Mouse (Mus musculus) kidney, postnatal 10 days (tissue): ENCODE results near the gene Olfr1413.
A peak's percentile ranks its signal among the peaks of the same experiment; 100 is the strongest.

Source experiments
- DNase-seq: peaks from one replicate; pipeline ENCODE4 v3.0.0; 2021; ENCODE audit warnings: mixed read lengths

Gene Olfr1413

DNA sequence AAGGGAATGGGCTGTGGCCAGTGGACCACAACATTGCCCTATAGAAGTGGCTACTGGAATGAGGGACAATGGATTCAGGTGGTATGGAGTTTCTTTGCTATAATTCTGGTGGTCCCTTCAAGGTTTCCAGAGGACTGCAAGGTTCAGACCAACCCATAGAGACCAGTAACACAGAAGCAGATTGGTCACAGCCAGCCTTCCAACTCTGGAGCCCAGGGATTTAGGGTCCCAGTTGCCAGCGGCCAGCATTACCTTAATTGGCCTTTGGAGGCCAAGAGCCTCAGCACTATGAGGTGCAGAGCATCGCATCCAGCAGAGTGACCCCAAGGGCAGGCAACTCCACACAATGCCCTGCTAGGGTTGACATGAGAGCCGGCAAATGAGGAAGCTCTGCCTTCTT lies at the start of gene Olfr1413:
TSS of gene Olfr1413 (plus strand) at position 301 of the 400 bp plus-strand sequence.
- no peak for DNase-seq

DNA sequence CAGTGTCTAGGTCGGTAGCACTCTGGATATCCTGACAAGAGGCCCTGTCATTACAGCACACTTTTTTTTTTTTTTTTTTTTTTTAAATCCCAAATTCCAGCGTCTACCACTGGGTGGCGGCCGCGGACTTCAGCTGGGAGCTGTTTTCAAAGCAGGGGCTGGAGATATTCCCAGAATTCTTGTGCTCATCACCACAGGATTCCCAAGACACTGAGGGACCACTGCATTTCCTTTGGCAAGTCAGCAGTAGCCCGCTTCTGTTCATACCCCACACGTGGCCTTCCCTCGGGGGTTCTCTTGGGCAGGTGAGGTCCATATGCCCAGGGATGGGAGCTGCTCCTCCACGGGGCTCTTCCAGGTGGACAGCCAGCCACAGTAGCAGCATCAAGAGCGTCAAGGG lies 49.7 kb upstream of the Olfr1413 start:
- DNase-seq = peak; percentile 62

DNA sequence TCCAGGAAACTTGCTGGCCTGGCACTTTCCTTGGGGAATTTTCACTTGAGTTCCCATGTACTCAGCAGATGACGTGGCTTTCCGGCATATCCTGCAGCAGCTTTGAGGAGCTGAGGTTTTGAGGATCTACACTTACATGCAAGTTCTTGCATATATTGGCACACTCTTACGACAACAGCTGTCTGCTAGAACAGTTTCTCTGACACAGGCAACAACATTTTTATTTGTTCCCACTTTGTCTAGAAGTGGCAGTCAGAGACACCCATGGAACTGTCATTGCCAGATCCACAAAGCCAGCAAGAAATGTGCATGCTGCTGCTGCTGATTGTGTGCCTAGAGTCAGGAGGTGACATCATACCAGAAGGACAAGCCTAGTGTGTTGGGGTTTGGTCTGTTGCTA lies 47.4 kb upstream of the Olfr1413 start:
- no peak for DNase-seq

DNA sequence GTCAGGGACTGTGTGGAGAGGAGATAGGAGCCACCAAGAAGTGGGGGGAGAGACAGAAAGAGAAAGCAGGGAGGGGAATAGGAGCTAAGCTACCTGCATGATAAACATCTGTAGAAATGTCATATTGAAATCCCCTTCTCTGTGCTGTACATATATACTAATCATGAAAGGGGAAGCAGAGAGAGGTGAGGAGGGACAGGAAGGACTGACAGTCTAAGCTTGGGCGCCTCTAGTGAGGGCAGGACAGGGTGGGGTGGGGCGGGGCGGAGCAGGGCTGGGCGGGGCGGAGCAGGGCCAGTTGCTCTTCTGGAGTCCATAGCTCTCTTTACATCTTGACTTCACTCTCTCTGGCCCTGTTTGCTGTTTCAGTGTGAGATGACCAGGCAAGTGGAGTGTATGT lies 34.1 kb upstream of the Olfr1413 start:
- DNase-seq = no peak

DNA sequence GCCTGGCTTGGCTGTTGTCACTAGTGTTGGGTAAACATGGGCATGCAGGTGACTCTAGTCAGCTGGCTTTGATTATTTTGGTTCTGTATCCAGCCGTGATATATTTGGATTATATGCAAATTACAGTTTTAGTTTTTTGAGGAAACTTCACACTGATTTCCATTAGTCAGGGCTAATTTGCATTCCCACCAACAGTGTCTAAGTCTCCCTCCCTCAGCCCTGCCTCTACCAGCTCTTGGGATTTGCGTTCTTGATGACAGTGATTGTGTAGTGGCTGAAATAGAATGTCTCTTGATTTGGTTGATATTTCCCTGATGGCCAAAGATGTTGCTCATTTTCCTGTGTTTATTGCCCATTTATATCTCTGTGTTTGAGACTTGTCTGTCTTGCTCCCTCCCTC lies 32.1 kb upstream of the Olfr1413 start:
- DNase-seq = no peak

DNA sequence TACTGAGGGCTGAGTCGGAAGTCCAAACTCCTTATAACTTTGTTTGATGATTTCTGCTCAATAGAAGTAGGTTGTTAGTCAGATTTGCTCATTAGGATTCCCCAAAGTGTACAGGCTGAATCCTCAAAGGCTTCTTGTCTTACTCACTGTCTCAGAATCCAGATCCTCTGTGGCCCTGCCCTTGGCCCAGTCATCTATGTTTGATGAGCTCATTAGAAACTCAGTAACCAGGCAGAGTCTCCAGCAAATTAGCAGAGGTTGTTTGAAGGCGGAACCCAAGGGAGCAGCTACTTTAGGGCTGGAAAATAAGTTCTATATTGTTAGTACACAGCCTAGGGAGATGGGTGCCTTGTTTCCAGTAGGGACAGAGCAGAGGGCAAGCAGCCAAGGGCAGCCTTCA lies 25.2 kb upstream of the Olfr1413 start:
- DNase-seq = no peak

DNA sequence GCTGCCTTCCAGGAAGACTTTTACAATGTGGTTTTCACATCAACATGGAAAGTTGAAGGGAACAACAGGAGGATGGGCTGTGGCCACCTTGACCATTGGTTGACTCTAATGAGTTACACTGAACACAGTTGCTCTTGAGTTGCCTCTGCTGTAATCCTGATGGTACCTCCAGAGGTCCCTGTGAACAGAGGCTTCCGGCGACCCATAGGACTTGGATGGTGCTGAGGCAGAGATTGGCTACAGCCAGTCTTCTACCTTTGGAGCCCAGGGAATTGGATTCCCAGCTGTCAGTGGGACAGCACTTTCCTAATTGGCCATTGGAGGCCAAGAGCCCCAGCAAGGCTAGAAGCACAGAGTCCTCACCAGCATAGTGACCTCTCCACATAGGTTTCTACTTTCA lies 14.4 kb downstream of the Olfr1413 start, which contains the start of gene Olfr1412:
TSS of gene Olfr1412 (plus strand) at position 301 of the 400 bp plus-strand sequence.
- DNase-seq = no peak

DNA sequence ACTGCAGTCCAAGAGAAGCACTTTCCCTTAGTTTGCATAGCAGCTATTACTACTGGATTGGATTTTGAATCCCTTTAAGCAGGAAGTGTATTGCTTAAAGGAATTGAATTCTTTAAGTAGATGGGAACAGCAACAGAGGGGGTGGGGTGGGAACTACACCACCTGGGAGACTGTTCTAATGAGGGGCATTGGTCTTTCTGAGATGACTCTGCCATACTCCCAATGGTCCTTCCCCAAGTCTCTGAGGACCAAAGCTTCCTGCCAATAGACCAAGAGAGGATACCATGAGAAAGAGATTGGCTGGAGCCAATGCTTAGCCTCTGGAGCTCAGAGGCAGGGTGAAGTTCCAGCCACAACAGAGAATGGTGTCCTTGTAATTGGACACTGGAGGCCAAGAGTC lies 23.0 kb downstream of the Olfr1413 start, which contains the start of gene Olfr1411:
TSS of gene Olfr1411 (plus strand) at position 301 of the 400 bp plus-strand sequence.
- DNase-seq = no peak

DNA sequence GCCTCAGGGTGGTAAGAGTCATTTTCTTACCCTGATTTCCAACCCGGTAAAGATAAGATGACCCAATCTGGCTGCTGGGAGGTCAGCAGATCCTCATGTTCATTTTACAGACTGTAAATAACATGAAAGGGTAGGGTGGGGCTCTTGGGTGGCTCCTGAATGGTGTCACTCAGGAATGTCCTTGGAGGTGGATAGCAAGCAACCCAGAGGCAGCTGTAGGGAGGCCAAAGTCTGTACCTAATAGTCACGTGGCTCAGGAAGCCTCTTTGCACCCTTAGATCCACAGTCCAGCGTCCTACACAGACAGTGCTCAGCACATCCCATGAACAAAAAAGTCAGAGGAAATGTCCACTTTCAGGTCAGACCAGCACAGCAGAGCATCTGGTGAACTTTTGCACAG lies 24.9 kb downstream of the Olfr1413 start:
- DNase-seq = no peak

DNA sequence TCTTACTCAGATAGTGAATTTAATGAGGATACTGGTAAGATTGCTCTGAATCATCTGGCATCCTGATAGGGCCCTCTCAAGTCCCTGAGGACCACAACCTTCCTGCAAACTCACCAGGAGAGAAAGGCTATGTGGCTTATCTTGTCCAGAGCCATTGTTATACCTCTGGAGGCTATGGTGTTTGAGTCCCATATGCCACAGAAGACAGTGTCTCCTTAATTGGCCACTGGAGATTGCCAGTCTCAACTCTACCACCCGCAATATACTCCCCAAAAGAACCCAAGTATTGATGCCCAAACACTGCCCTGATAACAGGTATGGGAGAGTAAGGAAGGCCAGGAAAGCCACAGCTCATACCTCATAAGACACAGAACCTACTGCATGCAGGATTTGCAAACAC lies 34.4 kb downstream of the Olfr1413 start, which contains the start of gene Olfr1410:
TSS of gene Olfr1410 (plus strand) at position 301 of the 400 bp plus-strand sequence.
- no peak for DNase-seq

DNA sequence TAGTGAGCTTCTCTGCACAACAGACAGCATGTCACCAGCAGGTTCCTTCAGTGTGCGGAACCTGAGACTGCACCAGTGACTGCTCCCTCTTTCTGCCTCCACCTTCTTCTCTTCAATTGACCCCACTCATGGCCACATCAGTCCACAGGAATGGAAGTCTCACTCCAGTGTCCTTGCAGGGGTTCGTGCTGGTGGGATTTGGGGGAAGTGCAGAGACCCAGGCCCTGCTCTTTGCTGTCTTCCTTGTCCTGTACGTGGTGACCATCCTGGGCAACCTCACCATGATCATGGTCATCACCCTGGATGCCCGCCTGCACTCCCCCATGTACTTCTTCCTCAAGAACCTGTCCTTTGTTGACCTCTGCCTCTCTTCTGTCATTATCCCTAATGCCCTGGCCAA lies 36.6 kb downstream of the Olfr1413 start:
- DNase-seq = no peak

DNA sequence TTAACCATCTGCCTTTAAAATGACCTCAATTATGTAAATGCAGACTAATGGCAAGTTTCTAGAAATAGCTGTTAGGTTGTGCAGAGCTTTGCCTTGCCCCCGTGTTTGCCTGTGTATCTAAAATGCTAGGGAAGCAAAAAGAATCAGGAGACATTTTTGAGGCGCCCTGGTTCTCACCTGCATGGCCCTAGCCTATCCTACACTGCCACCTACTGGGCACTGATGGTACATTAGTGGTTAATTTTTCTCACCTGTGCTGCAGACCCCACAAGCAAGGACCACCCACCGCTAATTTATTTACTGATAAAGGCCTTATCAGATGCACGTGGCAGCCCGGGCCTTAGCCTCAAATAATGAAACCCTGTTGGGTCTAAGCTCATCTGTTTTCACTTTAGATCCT lies 39.9 kb downstream of the Olfr1413 start:
- peak; percentile 67 for DNase-seq

DNA sequence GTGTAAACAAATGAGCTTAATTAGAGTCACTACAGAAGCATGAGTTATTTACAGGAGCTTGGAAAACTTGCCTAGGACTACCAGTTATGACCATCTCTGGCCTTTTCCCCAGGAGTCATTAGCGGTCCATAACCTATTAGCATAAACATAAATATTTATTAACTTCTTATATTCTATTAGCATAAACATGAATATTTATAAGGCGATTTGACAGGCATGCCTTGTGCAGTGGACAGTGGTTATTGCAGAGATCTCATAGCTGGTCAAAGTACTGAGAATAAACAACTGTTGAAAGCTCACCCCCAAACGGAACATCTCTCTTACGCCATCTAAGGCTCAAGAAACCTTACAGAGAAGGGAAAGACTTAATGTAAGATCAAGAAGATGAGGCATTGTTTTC lies 42.1 kb downstream of the Olfr1413 start:
- no peak for DNase-seq

DNA sequence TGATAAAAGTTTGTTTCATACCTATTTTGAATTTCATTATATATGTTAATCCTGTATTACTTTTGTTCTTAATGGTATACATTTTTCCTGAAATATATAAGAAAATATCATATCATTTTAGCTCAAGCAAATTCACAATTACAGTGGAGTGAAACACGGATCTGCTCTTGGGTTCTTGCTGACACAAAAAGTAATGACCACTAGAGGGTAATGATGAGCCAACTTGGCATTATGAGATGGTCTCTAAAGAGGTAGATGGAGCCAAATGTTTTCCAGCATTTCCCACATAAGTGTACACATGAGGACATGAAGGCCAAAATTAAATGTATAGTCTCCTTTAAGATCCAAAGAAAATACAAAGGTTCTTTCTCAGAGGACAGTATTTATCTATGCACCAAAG lies 43.4 kb downstream of the Olfr1413 start:
- DNase-seq = no peak

DNA sequence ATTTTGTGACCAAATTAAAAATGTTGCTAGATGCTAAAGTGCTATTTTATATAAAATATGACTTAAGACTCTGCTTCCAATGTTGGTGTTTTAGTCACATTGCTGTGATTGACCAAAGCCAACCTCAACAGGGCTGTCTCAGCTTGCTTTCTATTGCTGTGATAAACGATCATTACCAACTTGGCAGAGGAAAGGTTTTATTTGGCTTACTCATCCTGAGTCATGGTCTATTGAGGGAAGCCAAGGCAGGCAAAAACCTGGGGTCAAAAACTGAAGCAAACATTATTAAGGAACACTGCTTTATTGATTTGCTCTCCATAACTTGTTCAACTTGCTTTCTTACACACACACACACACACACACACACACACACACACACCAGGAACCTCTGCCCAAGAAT lies 44.9 kb downstream of the Olfr1413 start:
- DNase-seq = no peak

DNA sequence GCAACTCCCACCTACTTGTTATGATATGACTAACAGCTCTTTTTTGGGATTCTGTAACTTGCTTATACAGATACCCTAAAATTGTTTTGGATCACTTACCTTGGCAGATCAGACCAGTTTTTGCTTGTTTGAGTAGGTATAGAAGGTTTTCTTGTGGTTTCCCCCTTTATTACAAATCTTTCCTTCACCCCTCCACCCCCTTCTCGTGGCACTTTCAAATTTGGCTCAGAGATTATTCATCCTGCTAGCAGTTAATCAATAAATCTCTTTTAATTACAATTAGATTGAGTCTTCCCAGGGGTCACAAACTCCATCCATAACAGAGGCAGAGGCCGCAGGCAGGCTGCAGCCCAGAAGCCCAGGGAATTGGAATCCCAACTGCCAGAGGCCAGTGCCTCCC lies 46.4 kb downstream of the Olfr1413 start, which contains the start of gene Olfr12:
TSS of gene Olfr12 (plus strand) at position 301 of the 400 bp plus-strand sequence.
- DNase-seq = no peak

DNA sequence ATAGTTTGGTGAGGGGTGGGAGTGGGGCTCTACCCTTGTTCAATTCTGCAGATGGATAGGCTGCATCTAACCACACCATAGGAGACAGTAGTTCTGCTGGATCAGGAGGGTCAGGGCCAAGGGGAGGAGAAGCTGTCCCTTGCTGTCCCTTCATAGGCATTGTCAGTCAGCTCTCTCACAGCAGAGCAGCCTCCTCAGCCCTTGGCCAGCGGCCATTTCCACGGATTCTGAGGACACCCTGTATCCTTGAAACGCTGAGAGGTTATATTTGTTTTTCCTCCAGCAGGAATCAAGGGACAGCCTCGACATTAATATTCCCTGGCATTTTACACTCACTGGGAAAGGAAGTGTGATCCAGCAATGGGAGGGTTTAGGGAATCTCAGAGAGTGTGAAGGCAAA lies 47.2 kb downstream of the Olfr1413 start:
- DNase-seq = peak; percentile 27
